Mouse (Mus musculus): ENCODE results near the gene BC005537. TPM values are rescaled to one million over a fixed set of nuclear protein-coding genes. Genes with fewer than 3 reads are reported as not detected.

Gene BC005537
- polyA plus RNA-seq, 1 experiment from 2014 or later, result 22.6 TPM

DNA sequence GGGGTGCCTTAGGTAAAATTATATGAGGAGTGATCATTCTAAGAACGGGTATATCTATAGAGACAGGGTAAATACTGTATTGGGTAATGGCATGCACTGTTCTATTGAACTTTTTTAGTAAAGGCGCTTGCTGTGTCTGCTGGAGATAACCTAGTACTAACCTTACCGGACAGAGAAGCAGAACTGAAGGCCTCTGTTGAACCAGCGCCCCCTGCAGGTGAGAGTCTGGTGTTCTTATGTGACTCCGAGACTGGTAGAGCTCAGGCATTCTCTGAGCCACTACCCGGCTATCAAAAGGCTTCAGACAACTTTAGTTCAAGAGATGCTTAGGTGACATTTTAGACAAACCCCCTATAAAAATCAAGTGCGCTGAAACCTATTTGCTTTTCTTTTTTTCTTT is 61.1 kb downstream of the BC005537 start:
- Histone ChIP-seq H3K9ac (no peak overlapping the region), H3K9me3 (no peaks in the 10 kb centered on the region), H3K4me1 (replicated peaks) (no peaks in the 10 kb centered on the region), H3K27ac (no peak overlapping the region), H3K27me3 (no peaks in the 10 kb centered on the region), H3K4me2 (no peak overlapping the region), H3K36me3 (no peaks in the 10 kb centered on the region), H3K4me3 (no peak overlapping the region)
- 62% methylated on average over 7 of the region's 7 CpGs for WGBS
- no peak for ATAC-seq (ENCODE audit: low FRiP score)

Other genes starting within 250 kb of the BC005537 start
- gene Ripor2, start 219.5 kb upstream of the BC005537 start, polyA plus RNA-seq (2015; fragmentation: Nextera tagmentation; extraction: Ambion mirVana), result 22.2 and 24.1 TPM in 2 replicates
- gene Armh2, start 60.4 kb upstream of the BC005537 start, polyA plus RNA-seq (2015; fragmentation: Nextera tagmentation; extraction: Ambion mirVana), result not detected in 2 replicates
- gene Gmnn, start 39.7 kb upstream of the BC005537 start, polyA plus RNA-seq (2015; fragmentation: Nextera tagmentation; extraction: Ambion mirVana), result 28.0 and 28.1 TPM in 2 replicates
- gene Acot13, start 29.9 kb downstream of the BC005537 start, polyA plus RNA-seq (2015; fragmentation: Nextera tagmentation; extraction: Ambion mirVana), result 47.1 and 48.5 TPM in 2 replicates
- gene Tdp2, start 30.0 kb downstream of the BC005537 start, polyA plus RNA-seq (2015; fragmentation: Nextera tagmentation; extraction: Ambion mirVana), result 40.6 and 41.2 TPM in 2 replicates
- gene D130043K22Rik, start 43.5 kb downstream of the BC005537 start, polyA plus RNA-seq (2015; fragmentation: Nextera tagmentation; extraction: Ambion mirVana), result 2.9 and 4.0 TPM in 2 replicates
- 8.7 and 9.8 TPM in 2 replicates for gene Aldh5a1, start 136.0 kb downstream of the BC005537 start, polyA plus RNA-seq (2015; fragmentation: Nextera tagmentation; extraction: Ambion mirVana)
- 1.3 and 1.4 TPM in 2 replicates for gene Gpld1, start 141.5 kb downstream of the BC005537 start, polyA plus RNA-seq (2015; fragmentation: Nextera tagmentation; extraction: Ambion mirVana)
- gene Mrs2, start 218.7 kb downstream of the BC005537 start, polyA plus RNA-seq (2015; fragmentation: Nextera tagmentation; extraction: Ambion mirVana), result 18.1 and 19.8 TPM in 2 replicates